Mouse (Mus musculus) stomach, embryonic 14.5 days (tissue): ENCODE measurements at regions not wholly inside any gene's neighbourhood (a gene's known extent, or its start where the extent isn't known, plus 50 kb on each side); places are given as distances from the start of the nearest gene placed in this dataset.

ENCODE experiments used
- ATAC-seq: fragments of 200-750 bp; cut with Nextera tagmentation; 2 replicates; pipeline ENCODE4 v1.8.0; 2017; ENCODE audit warnings: low read depth, moderate TSS enrichment; ENCODE audit not compliant: insufficient number of reproducible peaks, insufficient read depth, low FRiP score
- H3K27ac ChIP-seq: fragments of 300-500 bp; sonication (generic); 2 replicates; pipeline ENCODE4 v1.5.1; 2014; ENCODE audit warnings: mild to moderate bottlenecking, low read length, moderate library complexity, mixed read lengths
- H3K27me3 ChIP-seq: fragments of 300-500 bp; sonication (generic); 2 replicates; pipeline ENCODE4 v1.6.1; 2014; ENCODE audit warnings: low read length, control low read depth, mixed read lengths; ENCODE audit not compliant: control insufficient read depth, insufficient read depth
- H3K36me3 ChIP-seq: fragments of 300-500 bp; sonication (generic); 2 replicates; pipeline ENCODE4 v1.6.1; 2014; ENCODE audit warnings: mild to moderate bottlenecking, control low read depth, low read length, moderate library complexity, mixed read lengths; ENCODE audit not compliant: control insufficient read depth, insufficient read depth
- H3K4me1 ChIP-seq: fragments of 300-500 bp; sonication (generic); 2 replicates; pipeline ENCODE4 v1.6.1; 2014; ENCODE audit warnings: low read length, control low read depth, mixed read lengths; ENCODE audit not compliant: control insufficient read depth, insufficient read depth
- H3K4me2 ChIP-seq: fragments of 300-500 bp; sonication (generic); replicated peaks from 2 replicates; pipeline ENCODE4 v1.6.1; 2014; ENCODE audit warnings: low read depth, low read length, control low read depth
- H3K4me3 ChIP-seq: fragments of 300-500 bp; sonication (generic); 2 replicates; pipeline ENCODE4 v1.5.1; 2014; ENCODE audit warnings: low read depth, low read length, control low read depth
- H3K9ac ChIP-seq: fragments of 300-500 bp; sonication (generic); replicated peaks from 2 replicates; pipeline ENCODE4 v1.6.1; 2014; ENCODE audit warnings: low read depth, mild to moderate bottlenecking, control low read depth, low read length, moderate library complexity, mixed read lengths
- H3K9me3 ChIP-seq: fragments of 300-500 bp; sonication (generic); 2 replicates; pipeline ENCODE4 v1.6.1; 2016; ENCODE audit warnings: low read depth, low read length, control low read depth; ENCODE audit not compliant: control insufficient read depth
- WGBS: fragments of 180-500 bp; shearing (Covaris S2); extraction: QIAGEN DNeasy Blood & Tissue Kit; methylation state at CpG from one replicate; pipeline ENCODE4 v1.1.7; 2014; 5-methylcytosine and 5-hydroxymethylcytosine counted together

DNA sequence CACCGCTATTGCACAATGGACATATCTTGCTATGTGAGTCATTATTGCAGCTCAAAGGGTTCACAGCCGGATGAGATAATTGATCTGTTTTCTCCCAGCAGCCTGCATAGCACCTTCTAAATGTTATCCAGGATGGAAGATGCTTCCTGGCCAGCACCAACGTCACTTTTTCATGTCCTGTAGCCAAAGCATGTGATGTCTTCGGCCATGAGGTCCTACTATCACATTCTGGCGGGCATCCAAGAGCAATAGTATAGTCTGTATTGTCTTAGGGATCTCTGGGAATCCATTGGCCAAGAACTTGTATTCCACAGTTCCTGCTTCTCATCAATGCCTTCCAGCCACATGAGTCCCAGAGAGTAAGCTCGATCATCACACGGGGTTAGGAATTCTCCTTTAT, 70.6 kb downstream of the Npy start:
- no peaks in the 10 kb centered on the region for H3K9me3 ChIP-seq
- H3K27ac ChIP-seq, result no peak overlapping the region
- no peak overlapping the region for H3K4me3 ChIP-seq
- H3K4me1 ChIP-seq, result no peaks in the 10 kb centered on the region
- ATAC-seq, result no peak
- 87% methylated on average over 7 of the region's 7 CpGs for WGBS
- H3K4me2 ChIP-seq, result no peak overlapping the region
- H3K27me3 ChIP-seq, result no peaks in the 10 kb centered on the region
- H3K9ac ChIP-seq, result no peak overlapping the region
- no peaks in the 10 kb centered on the region for H3K36me3 ChIP-seq

- Histone ChIP-seq H3K9ac (no peak overlapping the region), H3K9me3 (no peaks in the 10 kb centered on the region), H3K27ac (no peak overlapping the region), H3K4me1 (no peaks in the 10 kb centered on the region), H3K27me3 (no peaks in the 10 kb centered on the region), H3K36me3 (no peaks in the 10 kb centered on the region), H3K4me3 (no peak overlapping the region), H3K4me2 (no peak overlapping the region)
- WGBS, result 96% methylated on average over 3 of the region's 3 CpGs
- no peak for ATAC-seq
These were observed 76.6 kb downstream of the Npy start for GRCm38 (mm10) chr6:49899146-49899545.

- no peaks in the 10 kb centered on the region for H3K27me3 ChIP-seq
- no peak overlapping the region for H3K27ac ChIP-seq
- H3K36me3 ChIP-seq, result no peaks in the 10 kb centered on the region
- H3K9ac ChIP-seq, result no peak overlapping the region
- WGBS, result 67% methylated on average over 6 of the region's 6 CpGs
- no peaks in the 10 kb centered on the region for H3K4me1 ChIP-seq
- H3K4me2 ChIP-seq, result no peak overlapping the region
- ATAC-seq, result no peak
- H3K9me3 ChIP-seq, result no peaks in the 10 kb centered on the region
- H3K4me3 ChIP-seq, result no peak overlapping the region
These were observed 79.0 kb downstream of the Npy start for GRCm38 (mm10) chr6:49901512-49901911.

- Histone ChIP-seq H3K27ac (no peak overlapping the region), H3K36me3 (no peaks in the 10 kb centered on the region), H3K4me3 (no peak overlapping the region), H3K27me3 (no peaks in the 10 kb centered on the region), H3K9me3 (no peaks in the 10 kb centered on the region), H3K4me2 (no peak overlapping the region), H3K4me1 (no peaks in the 10 kb centered on the region), H3K9ac (no peak overlapping the region)
- no peak for ATAC-seq
- WGBS, result 60% methylated on average over 6 of the region's 6 CpGs
These were observed 81.5 kb downstream of the Npy start for GRCm38 (mm10) chr6:49904001-49904400.

- no peaks in the 10 kb centered on the region for H3K36me3 ChIP-seq
- ATAC-seq, result no peak
- 86% methylated on average over 2 of the region's 2 CpGs for WGBS
These were observed 83.9 kb downstream of the Npy start for GRCm38 (mm10) chr6:49906456-49906855.

DNA sequence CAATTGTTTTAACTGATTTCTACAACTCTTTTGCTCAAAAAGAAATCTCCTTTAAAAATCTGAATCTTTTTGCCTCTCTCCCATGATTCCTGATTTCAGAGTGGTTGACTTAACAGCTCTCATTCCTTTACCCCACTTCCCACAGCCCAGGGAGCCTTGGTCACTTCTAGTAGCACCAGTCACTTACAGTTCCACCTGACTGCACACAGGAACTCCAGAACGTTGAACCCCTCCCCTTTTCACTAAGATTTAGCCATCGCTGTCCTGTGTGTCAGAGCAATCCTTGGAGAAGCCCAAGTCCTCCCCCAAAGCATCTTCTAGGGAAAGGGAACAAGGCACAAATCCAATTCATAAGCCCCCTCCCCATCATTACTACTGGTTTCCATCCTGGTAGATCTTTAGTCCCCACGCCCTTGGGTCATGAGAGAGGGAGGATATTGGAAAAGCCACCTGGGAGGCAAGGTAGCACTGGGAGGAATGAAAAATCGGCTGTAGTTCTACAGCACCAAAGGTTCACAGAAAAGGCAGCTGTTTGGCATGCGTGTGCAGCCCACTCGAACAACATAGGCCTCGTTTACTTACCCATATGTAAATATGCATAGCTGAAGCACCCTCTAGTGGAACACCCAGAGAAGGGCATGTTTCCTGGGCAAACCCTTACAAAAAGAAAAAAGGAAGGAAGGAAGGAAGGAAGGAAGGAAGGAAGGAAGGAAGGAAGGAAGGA, 96.7 kb downstream of the Npy start:
- H3K27ac ChIP-seq, result no peak overlapping the region
- 42% methylated on average over 7 of the region's 7 CpGs for WGBS
- no peak overlapping the region for H3K4me3 ChIP-seq
- no peak overlapping the region for H3K4me2 ChIP-seq
- no peak for ATAC-seq
- no peaks in the 10 kb centered on the region for H3K36me3 ChIP-seq
- no peaks in the 10 kb centered on the region for H3K4me1 ChIP-seq
- no peaks in the 10 kb centered on the region for H3K27me3 ChIP-seq
- H3K9me3 ChIP-seq, result no peaks in the 10 kb centered on the region
- H3K9ac ChIP-seq, result no peak overlapping the region

More at GRCm38 (mm10) chr6:49906456-49906855, 83.9 kb downstream of the Npy start:
- H3K4me3 ChIP-seq, result no peak overlapping the region
- no peaks in the 10 kb centered on the region for H3K4me1 ChIP-seq
- no peak overlapping the region for H3K27ac ChIP-seq
- no peaks in the 10 kb centered on the region for H3K27me3 ChIP-seq
- no peaks in the 10 kb centered on the region for H3K9me3 ChIP-seq
- H3K4me2 ChIP-seq, result no peak overlapping the region
- H3K9ac ChIP-seq, result no peak overlapping the region

GRCm38 (mm10) chr6:49919813-49920170, 97.3 kb downstream of the Npy start:
- no peak for ATAC-seq

DNA sequence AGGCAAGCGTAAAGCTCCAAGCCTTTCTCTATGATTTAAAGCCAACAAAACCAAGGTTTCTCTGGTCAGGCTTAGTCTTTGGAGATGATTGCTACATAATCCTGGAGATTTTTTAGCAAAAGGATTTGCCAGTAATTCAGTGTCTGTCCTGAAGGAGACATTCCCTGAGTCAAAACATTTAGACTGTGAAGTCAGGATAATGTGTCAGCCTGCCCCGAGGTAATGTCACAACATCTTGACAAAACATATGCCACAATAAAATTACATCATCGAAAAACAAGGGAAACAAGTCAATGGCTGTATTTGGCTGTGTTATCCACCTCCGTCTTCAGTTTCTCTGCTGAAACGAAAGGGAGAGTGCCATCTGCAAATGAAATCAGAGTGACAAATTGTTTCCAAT, 101.8 kb downstream of the Npy start:
- H3K27ac ChIP-seq, result no peak overlapping the region
- ATAC-seq, result no peak
- WGBS, result 81% methylated on average over 5 of the region's 5 CpGs

More at GRCm38 (mm10) chr6:49919813-49920170, 97.3 kb downstream of the Npy start:
- Histone ChIP-seq H3K4me1 (no peaks in the 10 kb centered on the region), H3K9me3 (no peaks in the 10 kb centered on the region), H3K36me3 (no peaks in the 10 kb centered on the region), H3K27ac (no peak overlapping the region), H3K4me3 (no peak overlapping the region), H3K27me3 (no peaks in the 10 kb centered on the region), H3K9ac (no peak overlapping the region), H3K4me2 (no peak overlapping the region)
- 89% methylated on average over 1 of the region's 1 CpGs for WGBS

GRCm38 (mm10) chr6:49928075-49928474, 105.6 kb downstream of the Npy start:
- no peaks in the 10 kb centered on the region for H3K27me3 ChIP-seq

More for the DNA sequence above, 101.8 kb downstream of the Npy start:
- no peak overlapping the region for H3K4me3 ChIP-seq
- H3K27me3 ChIP-seq, result no peaks in the 10 kb centered on the region
- no peak overlapping the region for H3K4me2 ChIP-seq
- H3K9me3 ChIP-seq, result no peaks in the 10 kb centered on the region
- H3K9ac ChIP-seq, result no peak overlapping the region
- H3K36me3 ChIP-seq, result no peaks in the 10 kb centered on the region
- H3K4me1 ChIP-seq, result no peaks in the 10 kb centered on the region

More at GRCm38 (mm10) chr6:49928075-49928474, 105.6 kb downstream of the Npy start:
- Histone ChIP-seq H3K4me3 (no peak overlapping the region), H3K27ac (no peak overlapping the region), H3K9ac (no peak overlapping the region), H3K9me3 (no peaks in the 10 kb centered on the region), H3K4me1 (no peaks in the 10 kb centered on the region), H3K36me3 (no peaks in the 10 kb centered on the region), H3K4me2 (no peak overlapping the region)
- ATAC-seq, result no peak
- 70% methylated on average over 4 of the region's 4 CpGs for WGBS
